Mouse (Mus musculus) MEL (cell line): ENCODE results near the gene Gm20481. TPM values are rescaled to one million over a fixed set of nuclear protein-coding genes. Genes with fewer than 3 reads are reported as not detected.

Experiments
- DNase-seq: peaks from one replicate; pipeline ENCODE4 v3.0.0; 2011; ENCODE audit warnings: low read depth, low spot score
- H3K27ac ChIP-seq: 2 replicates; pipeline ENCODE4 v1.5.1; 2012; ENCODE audit warnings: low read depth, mild to moderate bottlenecking, control low read depth, low read length, moderate library complexity; ENCODE audit not compliant: control insufficient read depth
- H3K27me3 ChIP-seq, 2 experiments: fragments of 150-350 bp in 1 of 2; sonication (generic) in 1 of 2; 2 replicates each; pipeline ENCODE4 v1.6.1; 2012; ENCODE audit warnings: low read length in 2 of 2, mild to moderate bottlenecking in 2 of 2, improper control_type of control experiment in 1 of 2, moderate library complexity in 1 of 2; ENCODE audit not compliant: insufficient read depth in 2 of 2, control insufficient read depth in 1 of 2
- H3K36me3 ChIP-seq, 2 experiments: 2 replicates each; pipeline ENCODE4 v1.6.1; 2012 to 2014; ENCODE audit warnings: low read length in 2 of 2, improper control_type of control experiment in 1 of 2, inconsistent platforms in 1 of 2, mild to moderate bottlenecking in 1 of 2; ENCODE audit not compliant: insufficient read depth in 2 of 2, control insufficient read depth in 1 of 2
- H3K4me1 ChIP-seq, 2 experiments: fragments of 150-350 bp in 1 of 2; sonication (generic) in 1 of 2; 2 replicates each; pipeline ENCODE4 v1.6.1; 2012; ENCODE audit warnings: low read length in 2 of 2, improper control_type of control experiment in 1 of 2, mild to moderate bottlenecking in 1 of 2; ENCODE audit not compliant: insufficient read depth in 2 of 2, control insufficient read depth in 1 of 2
- H3K4me3 ChIP-seq, 2 experiments: fragments of 150-350 bp in 1 of 2; sonication (generic) in 1 of 2; 2 replicates each; pipeline ENCODE4 v1.5.1; 2012; ENCODE audit warnings: low read depth in 2 of 2, low read length in 2 of 2, mild to moderate bottlenecking in 2 of 2, moderate library complexity in 2 of 2, control low read depth in 1 of 2, improper control_type of control experiment in 1 of 2; ENCODE audit not compliant: control insufficient read depth in 1 of 2, insufficient read depth in 1 of 2
- H3K79me2 ChIP-seq: 2 replicates; pipeline ENCODE4 v1.6.1; 2012; ENCODE audit warnings: mild to moderate bottlenecking, low read length, moderate library complexity; ENCODE audit not compliant: control insufficient read depth, poor library complexity, insufficient read depth
- H3K9ac ChIP-seq: 2 replicates; pipeline ENCODE4 v1.6.1; 2012; ENCODE audit warnings: low read depth, mild to moderate bottlenecking, control low read depth, low read length, moderate library complexity; ENCODE audit not compliant: control insufficient read depth, poor library complexity, severe bottlenecking
- H3K9me3 ChIP-seq: fragments of 150-350 bp; sonication (generic); replicated peaks from 2 replicates; pipeline ENCODE4 v1.6.1; 2012; ENCODE audit warnings: mild to moderate bottlenecking, low read length, improper control_type of control experiment, moderate library complexity; ENCODE audit not compliant: insufficient read depth
- CHD1 ChIP-seq: IDR thresholded peaks from 2 replicates; pipeline ENCODE4 v1.6.1; 2012; ENCODE audit warnings: low read depth, mild to moderate bottlenecking, inconsistent platforms, low read length, improper control_type of control experiment
- CTCF ChIP-seq, 3 experiments: IDR thresholded peaks in 2 of 3; conservative IDR thresholded peaks in 1 of 3; 2 replicates each; pipeline ENCODE4 v1.5.1; 2011 to 2012; ENCODE audit warnings: low read length in 3 of 3, low read depth in 2 of 3, mild to moderate bottlenecking in 2 of 3, improper control_type of control experiment in 1 of 3, inconsistent platforms in 1 of 3, mixed read lengths in 1 of 3, moderate library complexity in 1 of 3; ENCODE audit not compliant: control insufficient read depth in 1 of 3, insufficient read depth in 1 of 3, poor library complexity in 1 of 3, severe bottlenecking in 1 of 3
- E2F4 ChIP-seq: IDR thresholded peaks from 2 replicates; pipeline ENCODE4 v1.6.1; 2011; ENCODE audit warnings: low read depth, low read length, improper control_type of control experiment, borderline replicate concordance
- EP300 ChIP-seq, 2 experiments: IDR thresholded peaks; 2 replicates each; pipeline ENCODE4 v1.6.1; 2011; ENCODE audit warnings: improper control_type of control experiment in 2 of 2, low read length in 2 of 2, low read depth in 1 of 2, mild to moderate bottlenecking in 1 of 2
- ETS1 ChIP-seq: IDR thresholded peaks from 2 replicates; pipeline ENCODE4 v1.6.1; 2012; ENCODE audit warnings: low read depth, mild to moderate bottlenecking, inconsistent platforms, low read length, improper control_type of control experiment, moderate library complexity
- GABPA ChIP-seq: IDR thresholded peaks from 2 replicates; pipeline ENCODE4 v1.6.1; 2012; ENCODE audit warnings: low read depth, mild to moderate bottlenecking, inconsistent platforms, low read length, improper control_type of control experiment, moderate library complexity
- GATA1 ChIP-seq: IDR thresholded peaks from 2 replicates; pipeline ENCODE4 v1.6.1; 2011; ENCODE audit warnings: low read depth, low read length, improper control_type of control experiment
- HCFC1 ChIP-seq: IDR thresholded peaks from 2 replicates; pipeline ENCODE4 v1.6.1; 2012; ENCODE audit warnings: low read depth, mild to moderate bottlenecking, inconsistent platforms, low read length, improper control_type of control experiment, moderate library complexity
- KAT2A ChIP-seq: conservative IDR thresholded peaks from 2 replicates; pipeline ENCODE4 v1.6.1; 2012; ENCODE audit warnings: low read depth, low read length, improper control_type of control experiment, inconsistent platforms
- MAFK ChIP-seq: IDR thresholded peaks from 2 replicates; pipeline ENCODE4 v1.6.1; 2011; ENCODE audit warnings: low read depth, mild to moderate bottlenecking, low read length, improper control_type of control experiment, borderline replicate concordance
- MAX ChIP-seq: IDR thresholded peaks from 2 replicates; pipeline ENCODE4 v1.6.1; 2011; ENCODE audit warnings: low read length, improper control_type of control experiment
- MXI1 ChIP-seq: IDR thresholded peaks from 2 replicates; pipeline ENCODE4 v1.6.1; 2011; ENCODE audit warnings: mild to moderate bottlenecking, low read depth, low read length, improper control_type of control experiment
- MYC ChIP-seq: IDR thresholded peaks from 2 replicates; pipeline ENCODE4 v1.6.1; 2011; ENCODE audit warnings: low read depth, mild to moderate bottlenecking, low read length, improper control_type of control experiment, moderate library complexity
- NELFE ChIP-seq: IDR thresholded peaks from 2 replicates; pipeline ENCODE4 v1.6.1; 2011; ENCODE audit warnings: low read depth, low read length, improper control_type of control experiment
- POLR2A ChIP-seq, 2 experiments: IDR thresholded peaks; 2 replicates each; pipeline ENCODE4 v1.6.1; 2011 to 2012; ENCODE audit warnings: low read length in 2 of 2, mild to moderate bottlenecking in 2 of 2, control low read depth in 1 of 2, improper control_type of control experiment in 1 of 2, low read depth in 1 of 2, moderate library complexity in 1 of 2; ENCODE audit not compliant: control insufficient read depth in 1 of 2, insufficient read depth in 1 of 2, poor library complexity in 1 of 2
- POLR2AphosphoS2 ChIP-seq: IDR thresholded peaks from 2 replicates; pipeline ENCODE4 v1.6.1; 2011; ENCODE audit warnings: low read length, improper control_type of control experiment
- POLR2AphosphoS5 ChIP-seq: IDR thresholded peaks from 2 replicates; pipeline ENCODE4 v1.6.1; 2012; ENCODE audit warnings: low read depth, borderline replicate concordance, mild to moderate bottlenecking, inconsistent platforms, low read length, moderate library complexity, mixed read lengths
- RAD21 ChIP-seq: IDR thresholded peaks from 2 replicates; pipeline ENCODE4 v1.6.1; 2011; ENCODE audit warnings: mild to moderate bottlenecking, low read depth, low read length, improper control_type of control experiment
- SIN3A ChIP-seq: IDR thresholded peaks from 2 replicates; pipeline ENCODE4 v1.6.1; 2012; ENCODE audit warnings: low read length, improper control_type of control experiment, inconsistent platforms
- SMC3 ChIP-seq: IDR thresholded peaks from 2 replicates; pipeline ENCODE4 v1.6.1; 2011; ENCODE audit warnings: low read depth, low read length, improper control_type of control experiment
- TBP ChIP-seq: IDR thresholded peaks from 2 replicates; pipeline ENCODE4 v1.8.0; 2011; ENCODE audit warnings: low read depth, low read length, improper control_type of control experiment
- UBTF ChIP-seq: IDR thresholded peaks from 2 replicates; pipeline ENCODE4 v1.6.1; 2012; ENCODE audit warnings: low read depth, mild to moderate bottlenecking, inconsistent platforms, low read length, improper control_type of control experiment, moderate library complexity, borderline replicate concordance; ENCODE audit not compliant: insufficient read depth
- USF2 ChIP-seq, 2 experiments: IDR thresholded peaks; 2 replicates each; pipeline ENCODE4 v1.6.1; 2011 to 2012; ENCODE audit warnings: improper control_type of control experiment in 2 of 2, low read length in 2 of 2, borderline replicate concordance in 1 of 2, inconsistent platforms in 1 of 2, low read depth in 1 of 2, mild to moderate bottlenecking in 1 of 2; ENCODE audit not compliant: insufficient read depth in 1 of 2
- ZC3H11A ChIP-seq: IDR thresholded peaks from 2 replicates; pipeline ENCODE4 v1.6.1; 2012; ENCODE audit warnings: low read depth, mild to moderate bottlenecking, inconsistent platforms, low read length, improper control_type of control experiment
- ZMIZ1 ChIP-seq: IDR thresholded peaks from 2 replicates; pipeline ENCODE4 v1.6.1; 2012; ENCODE audit warnings: low read depth, mild to moderate bottlenecking, inconsistent platforms, low read length, improper control_type of control experiment, moderate library complexity
- polyA plus RNA-seq, 2 experiments: library from polyadenylated mRNA; stranded (reverse) in 1 of 2; unstranded in 1 of 2; fragments of >175 nt in 1 of 2; fragments of >200 nt in 1 of 2; gene quantifications; 2 replicates each; pipeline versions ENCODE4 v1.2.1 to v1.2.4; 2012; ENCODE audit warnings: low replicate concordance in 2 of 2, low read depth in 1 of 2; ENCODE audit not compliant: insufficient read length in 2 of 2, insufficient read depth in 1 of 2, missing spikeins in 1 of 2
- total RNA-seq: library from RNA; depleted of rRNA; stranded (reverse); fragments of 300-350 nt; gene quantifications from 2 replicates; pipeline ENCODE4 v1.2.3, GENCODE M21; 2012

Gm20481 gene
- total and polyA plus RNA-seq, 3 experiments = not detected

DNA sequence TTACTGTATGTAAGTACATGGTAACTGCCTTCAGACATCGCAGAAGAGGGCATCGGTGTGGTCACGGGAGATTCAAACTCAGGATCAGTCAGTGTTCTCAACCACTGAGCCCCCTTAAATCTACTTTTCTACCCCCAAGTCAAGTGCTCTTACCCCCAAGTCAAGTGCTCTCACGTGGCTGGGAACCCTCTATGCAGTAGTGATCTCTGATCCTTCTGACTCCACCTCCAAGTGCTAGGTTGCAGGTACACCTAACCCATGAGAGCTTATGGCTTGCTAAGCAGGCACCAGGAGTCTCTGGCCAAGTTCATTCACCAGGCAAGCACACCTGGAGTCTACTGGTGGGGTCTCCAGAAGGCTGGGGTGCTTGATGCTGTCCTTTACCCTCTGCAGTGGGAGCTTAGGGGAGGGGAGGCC lies 20.2 kb upstream of the Gm20481 start (continued):
- no peak for TF ChIP-seq HCFC1
- no peak for TF ChIP-seq RAD21
- peak; percentile 87 for TF ChIP-seq ZMIZ1
- no peak for TF ChIP-seq USF2 (IDR thresholded peaks at IDR 0.05; ENCODE audit: borderline replicate concordance in 1 of 2, insufficient read depth in 1 of 2, low read depth in 1 of 2, low read length in 2 of 2)
- no peak for TF ChIP-seq MXI1
- TF ChIP-seq ZC3H11A = no peak
- 0 out of 2 replicates have a peak, but pooled peaks have one; percentile 12 for TF ChIP-seq TBP
- 0 out of 2 replicates have a peak, but pooled peaks have one; percentile 33 for TF ChIP-seq SIN3A
- TF ChIP-seq ETS1 = no peak
- TF ChIP-seq GABPA = no peak
- no peak for TF ChIP-seq MAFK
- no peak for TF ChIP-seq KAT2A
- TF ChIP-seq POLR2AphosphoS5 = no peak
- no peak for TF ChIP-seq UBTF
- no peak for TF ChIP-seq CHD1
- TF ChIP-seq GATA1 = no peak
- TF ChIP-seq NELFE = no peak; the same call in 1 of the 2 replicates
- 0 out of 2 replicates have a peak, but pooled peaks have one; percentile 9 for TF ChIP-seq SMC3
- no peak for TF ChIP-seq EP300 (IDR thresholded peaks at IDR 0.05; ENCODE audit: low read depth in 1 of 2, low read length in 2 of 2)

DNA sequence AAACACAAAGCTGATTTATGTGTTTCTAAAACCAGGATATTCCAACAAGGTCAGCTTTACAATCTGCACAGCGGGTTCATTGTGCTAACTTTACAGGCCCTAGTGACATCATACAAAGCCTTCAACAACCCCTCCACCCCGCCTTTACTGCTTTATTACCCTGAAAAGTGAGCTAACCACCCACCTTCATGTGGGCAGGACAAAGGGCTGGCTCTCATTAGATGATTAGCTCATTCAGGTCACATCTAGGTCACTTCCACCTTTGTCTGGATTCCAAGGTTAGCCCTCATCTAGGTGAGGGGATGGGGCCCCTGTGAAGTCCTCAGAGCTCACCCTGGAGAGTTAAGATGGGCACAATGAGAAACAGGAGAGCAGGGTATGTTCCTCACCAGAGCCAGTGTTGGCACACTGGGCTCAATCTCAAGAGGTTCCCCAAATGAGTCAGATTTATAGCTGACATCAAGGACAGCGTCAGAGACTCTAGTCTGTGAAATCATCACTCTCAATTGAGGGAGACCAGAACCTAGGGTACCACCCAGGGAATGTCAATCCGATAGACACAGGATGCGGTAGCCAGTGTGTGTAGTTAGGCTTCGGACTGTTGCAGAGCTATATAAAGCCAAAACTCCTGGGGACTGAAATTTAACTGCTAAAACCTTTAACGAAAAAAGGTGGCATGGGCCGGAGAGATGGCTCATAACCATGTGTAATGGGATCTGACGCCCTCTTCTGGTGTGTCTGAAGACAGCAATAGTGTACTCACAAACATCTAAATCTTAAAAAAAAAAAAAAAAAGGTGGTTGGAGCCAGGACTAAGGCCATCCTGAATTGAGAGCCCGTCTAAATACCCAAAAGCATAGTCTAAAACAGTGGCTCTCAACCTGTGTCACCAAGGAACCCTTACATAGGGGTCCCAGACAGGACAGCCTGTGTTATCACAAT lies 18.9 kb upstream of the Gm20481 start:
- Histone ChIP-seq H3K9me3 (no peaks in the 10 kb centered on the region), H3K27me3 (no peaks in the 10 kb centered on the region), H3K4me3 (peak overlapping the region; percentile 64 to 99), H3K79me2 (peaks cover 22% of the 10 kb centered on the region)
- peak; percentile 36 for DNase-seq
- TF ChIP-seq MAX (no peak), MAFK (no peak), CTCF (IDR thresholded peaks at IDR 0.05 in 2 of 3, conservative IDR thresholded peaks at IDR 0.05 in 1 of 3; ENCODE audit: control insufficient read depth in 1 of 3, insufficient read depth in 1 of 3, low read depth in 2 of 3, low read length in 3 of 3, poor library complexity in 1 of 3, severe bottlenecking in 1 of 3) (peak in 1 of 3 experiments; percentile 6; a peak in 1 of 6 replicates), POLR2AphosphoS2 (peak; percentile 50), EP300 (IDR thresholded peaks at IDR 0.05; ENCODE audit: low read depth in 1 of 2, low read length in 2 of 2) (no peak), SMC3 (no peak), GATA1 (no peak), POLR2A (IDR thresholded peaks at IDR 0.05; ENCODE audit: control insufficient read depth in 1 of 2, insufficient read depth in 1 of 2, low read depth in 1 of 2, low read length in 2 of 2, poor library complexity in 1 of 2) (peak in 1 of 2 experiments; percentile 25; a peak in 2 of 4 replicates), RAD21 (no peak), MYC (peak; percentile 11; the same call in 1 of the 2 replicates), CHD1 (0 out of 2 replicates have a peak, but pooled peaks have one; percentile 85), NELFE (peak; percentile 17; the same call in 1 of the 2 replicates), E2F4 (no peak)
- TF ChIP-seq, all 39 proteins: peak for 6
- peak overlapping the region; percentile 100 for H3K9ac ChIP-seq
- peak overlapping the region; percentile 90 for H3K27ac ChIP-seq
- H3K36me3 ChIP-seq = peaks cover 0 to 11% of the 10 kb centered on the region in 2 experiments; a peak in 3 of 4 replicates
- peaks cover 0 to 3% of the 10 kb centered on the region in 2 experiments; a peak in 1 of 4 replicates for H3K4me1 ChIP-seq
